Mouse (Mus musculus): ENCODE measurements around the gene Bub3.

GRCm38 (mm10) chr7:131551931-131552741 is 7.9 kb upstream of the Bub3 start:
- no peak for TF ChIP-seq POLR2A (IDR thresholded peaks at IDR 0.05; ENCODE audit: borderline replicate concordance, extremely low read depth, low read depth, low read length)
- TF ChIP-seq CTCF (IDR thresholded peaks at IDR 0.05; ENCODE audit: insufficient read depth, low read length) = no peak

All from lung, adult 2 months (tissue).